Mouse (Mus musculus) bone marrow macrophage, adult 2 months (primary cell): Measurements from ENCODE around the gene A930018P22Rik.

Experiments used
- CTCF ChIP-seq: IDR thresholded peaks from 2 replicates; pipeline ENCODE4 v1.5.1; 2012; ENCODE audit warnings: low read depth, mild to moderate bottlenecking, low read length, moderate library complexity
- POLR2A ChIP-seq: IDR thresholded peaks from 2 replicates; pipeline ENCODE4 v1.6.1; 2012; ENCODE audit warnings: mild to moderate bottlenecking, low read depth, low read length, borderline replicate concordance

DNA sequence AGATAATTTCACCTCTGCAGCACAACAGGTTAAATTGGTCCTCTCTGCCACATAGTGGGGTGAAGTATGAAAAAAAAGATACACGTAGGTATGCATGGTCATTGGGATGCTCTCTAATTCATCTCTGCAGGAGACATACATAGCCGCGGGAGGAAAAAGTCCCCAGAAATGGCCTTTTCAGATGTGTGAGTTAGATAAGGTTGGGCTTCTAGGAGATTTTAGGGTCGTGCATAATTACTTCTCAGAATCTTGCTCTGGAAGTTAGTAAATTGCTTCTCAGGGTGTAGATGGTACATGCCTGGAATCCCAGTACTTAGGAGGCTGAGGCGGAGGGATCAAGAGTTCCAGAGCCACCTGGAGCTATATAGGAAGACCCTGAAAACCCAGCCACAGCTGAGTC, 1.5 kb downstream of the A930018P22Rik start:
- no peak for TF ChIP-seq POLR2A
- TF ChIP-seq CTCF, result no peak
